Mouse (Mus musculus): ENCODE data around the gene Pdgfa. TPM values are rescaled to one million over a fixed set of nuclear protein-coding genes. Genes with fewer than 3 reads are reported as not detected.

The Pdgfa gene
- polyA plus RNA-seq, 1 experiment = 10.7 TPM

DNA sequence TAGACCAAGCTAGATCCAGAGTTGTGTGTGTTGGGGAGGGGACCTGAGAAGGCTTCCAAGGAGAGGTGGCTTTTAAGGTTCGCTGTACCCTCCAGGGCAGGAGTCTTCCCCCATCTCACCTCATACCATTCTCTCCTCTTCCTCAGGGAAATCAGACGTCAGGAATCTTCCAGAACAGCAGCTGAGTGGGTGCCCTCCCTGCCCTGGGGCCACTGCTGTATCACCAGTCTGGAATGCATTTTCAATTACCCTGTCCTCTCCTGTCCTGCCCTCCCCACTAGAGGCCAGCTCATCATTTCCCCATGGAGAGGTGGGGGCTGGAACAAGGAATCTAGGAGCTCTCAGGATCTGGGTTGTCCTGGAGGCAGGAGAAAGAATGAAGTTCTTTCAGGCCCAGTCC is 13.5 kb upstream of the Pdgfa start:
- WGBS = 96% methylated on average over 2 of the region's 2 CpGs
- no peaks in the 10 kb centered on the region for H3K27me3 ChIP-seq (ENCODE audit: control insufficient read depth, insufficient read depth, low read length)
- no peaks in the 10 kb centered on the region for H3K4me1 ChIP-seq (replicated peaks; ENCODE audit: control insufficient read depth, insufficient read depth, low read length)
- no peak for TF ChIP-seq CTCF (IDR thresholded peaks at IDR 0.05; ENCODE audit: borderline replicate concordance, control insufficient read depth, extremely low read depth, insufficient read depth, low read length, poor library complexity)
- H3K4me3 ChIP-seq (ENCODE audit: control insufficient read depth, insufficient read depth, low read length) = no peak overlapping the region
- H3K36me3 ChIP-seq (ENCODE audit: control insufficient read depth, insufficient read depth, low read length) = no peaks in the 10 kb centered on the region
- DNase-seq = no peak
- H3K27ac ChIP-seq (ENCODE audit: control insufficient read depth, insufficient read depth, low read length) = no peak overlapping the region

GRCm38 (mm10) chr5:139007141-139007775 is 10.1 kb upstream of the Pdgfa start:
- WGBS = 66% methylated on average over 4 of the region's 4 CpGs
- H3K27me3 ChIP-seq (ENCODE audit: control insufficient read depth, insufficient read depth, low read length) = no peaks in the 10 kb centered on the region

GRCm38 (mm10) chr5:139004588-139004987 is 7.4 kb upstream of the Pdgfa start:
- Histone ChIP-seq H3K27ac (ENCODE audit: control insufficient read depth, insufficient read depth, low read length) (no peak overlapping the region), H3K27me3 (ENCODE audit: control insufficient read depth, insufficient read depth, low read length) (peaks cover 4% of the 10 kb centered on the region; the same call in 1 of the 2 replicates), H3K4me3 (ENCODE audit: control insufficient read depth, insufficient read depth, low read length) (no peak overlapping the region), H3K4me1 (replicated peaks; ENCODE audit: control insufficient read depth, insufficient read depth, low read length) (no peaks in the 10 kb centered on the region), H3K36me3 (ENCODE audit: control insufficient read depth, insufficient read depth, low read length) (no peaks in the 10 kb centered on the region)
- WGBS = 84% methylated on average over 6 of the region's 6 CpGs
- no peak for DNase-seq
- no peak for TF ChIP-seq CTCF (IDR thresholded peaks at IDR 0.05; ENCODE audit: borderline replicate concordance, control insufficient read depth, extremely low read depth, insufficient read depth, low read length, poor library complexity)
- no peak for TF ChIP-seq POLR2A (IDR thresholded peaks at IDR 0.05; ENCODE audit: control insufficient read depth, extremely low read depth, insufficient read depth, low read length, poor library complexity)

More at GRCm38 (mm10) chr5:139007141-139007775, 10.1 kb upstream of the Pdgfa start:
- Histone ChIP-seq H3K4me1 (replicated peaks; ENCODE audit: control insufficient read depth, insufficient read depth, low read length) (no peaks in the 10 kb centered on the region), H3K36me3 (ENCODE audit: control insufficient read depth, insufficient read depth, low read length) (no peaks in the 10 kb centered on the region), H3K27ac (ENCODE audit: control insufficient read depth, insufficient read depth, low read length) (no peak overlapping the region), H3K4me3 (ENCODE audit: control insufficient read depth, insufficient read depth, low read length) (no peak overlapping the region)
- no peak for TF ChIP-seq POLR2A (IDR thresholded peaks at IDR 0.05; ENCODE audit: control insufficient read depth, extremely low read depth, insufficient read depth, low read length, poor library complexity)
- TF ChIP-seq CTCF (IDR thresholded peaks at IDR 0.05; ENCODE audit: borderline replicate concordance, control insufficient read depth, extremely low read depth, insufficient read depth, low read length, poor library complexity) = no peak
- no peak for DNase-seq

- Histone ChIP-seq H3K4me1 (replicated peaks; ENCODE audit: control insufficient read depth, insufficient read depth, low read length) (0 out of 2 replicates have a peak, but pooled peaks cover 2% of the 10 kb centered on the region), H3K27me3 (ENCODE audit: control insufficient read depth, insufficient read depth, low read length) (peaks cover 25% of the 10 kb centered on the region), H3K27ac (ENCODE audit: control insufficient read depth, insufficient read depth, low read length) (no peak overlapping the region), H3K4me3 (ENCODE audit: control insufficient read depth, insufficient read depth, low read length) (no peak overlapping the region), H3K36me3 (ENCODE audit: control insufficient read depth, insufficient read depth, low read length) (no peaks in the 10 kb centered on the region)
- no peak for DNase-seq
- WGBS = 75% methylated on average over 7 of the region's 7 CpGs
- TF ChIP-seq POLR2A (IDR thresholded peaks at IDR 0.05; ENCODE audit: control insufficient read depth, extremely low read depth, insufficient read depth, low read length, poor library complexity) = no peak
- TF ChIP-seq CTCF (IDR thresholded peaks at IDR 0.05; ENCODE audit: borderline replicate concordance, control insufficient read depth, extremely low read depth, insufficient read depth, low read length, poor library complexity) = no peak
Observed at GRCm38 (mm10) chr5:138999716-139000115, 2.5 kb upstream of the Pdgfa start.

DNA sequence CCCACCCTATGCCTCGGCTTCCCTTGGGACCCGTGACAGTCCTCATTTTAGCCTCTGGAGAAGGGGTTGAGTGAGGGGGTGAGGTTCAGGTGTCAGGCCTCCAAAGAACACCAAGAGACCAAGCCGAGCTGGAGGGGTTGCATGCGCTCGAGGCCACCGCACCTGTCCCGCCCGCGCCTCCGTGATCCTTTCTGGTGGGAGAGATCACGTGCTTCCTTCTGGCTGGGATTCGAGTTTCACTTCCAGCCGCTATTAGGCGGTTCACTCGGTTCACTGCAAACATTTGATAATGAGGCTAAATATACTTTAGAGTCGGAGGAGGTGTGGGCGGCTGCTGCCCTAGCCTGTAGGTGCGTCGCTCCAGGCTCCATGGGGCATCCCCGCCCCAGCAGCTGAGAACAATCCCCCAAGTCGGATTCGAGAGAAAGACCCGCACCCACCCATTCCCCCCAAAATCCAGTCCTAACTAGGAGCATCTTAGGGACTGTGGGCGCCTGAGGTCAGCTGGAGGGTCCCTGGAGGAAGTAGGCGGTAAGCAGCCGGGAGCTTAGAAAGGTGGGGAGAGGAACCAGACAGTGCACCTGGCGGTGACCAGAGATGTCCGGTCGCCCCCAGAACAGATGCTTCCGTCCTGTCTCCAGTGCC is 888 bp upstream of the Pdgfa start:
- no peak for DNase-seq
- H3K27ac ChIP-seq (ENCODE audit: control insufficient read depth, insufficient read depth, low read length) = no peak overlapping the region
- TF ChIP-seq CTCF (IDR thresholded peaks at IDR 0.05; ENCODE audit: borderline replicate concordance, control insufficient read depth, extremely low read depth, insufficient read depth, low read length, poor library complexity) = no peak
- TF ChIP-seq POLR2A (IDR thresholded peaks at IDR 0.05; ENCODE audit: control insufficient read depth, extremely low read depth, insufficient read depth, low read length, poor library complexity) = no peak
- no peak overlapping the region for H3K4me3 ChIP-seq (ENCODE audit: control insufficient read depth, insufficient read depth, low read length)
- WGBS = under 1% methylated on average over 30 of the region's 30 CpGs
- 0 out of 2 replicates have a peak, but pooled peaks cover 5% of the 10 kb centered on the region for H3K4me1 ChIP-seq (replicated peaks; ENCODE audit: control insufficient read depth, insufficient read depth, low read length)
- peaks cover 35% of the 10 kb centered on the region for H3K27me3 ChIP-seq (ENCODE audit: control insufficient read depth, insufficient read depth, low read length)
- H3K36me3 ChIP-seq (ENCODE audit: control insufficient read depth, insufficient read depth, low read length) = no peaks in the 10 kb centered on the region

DNA sequence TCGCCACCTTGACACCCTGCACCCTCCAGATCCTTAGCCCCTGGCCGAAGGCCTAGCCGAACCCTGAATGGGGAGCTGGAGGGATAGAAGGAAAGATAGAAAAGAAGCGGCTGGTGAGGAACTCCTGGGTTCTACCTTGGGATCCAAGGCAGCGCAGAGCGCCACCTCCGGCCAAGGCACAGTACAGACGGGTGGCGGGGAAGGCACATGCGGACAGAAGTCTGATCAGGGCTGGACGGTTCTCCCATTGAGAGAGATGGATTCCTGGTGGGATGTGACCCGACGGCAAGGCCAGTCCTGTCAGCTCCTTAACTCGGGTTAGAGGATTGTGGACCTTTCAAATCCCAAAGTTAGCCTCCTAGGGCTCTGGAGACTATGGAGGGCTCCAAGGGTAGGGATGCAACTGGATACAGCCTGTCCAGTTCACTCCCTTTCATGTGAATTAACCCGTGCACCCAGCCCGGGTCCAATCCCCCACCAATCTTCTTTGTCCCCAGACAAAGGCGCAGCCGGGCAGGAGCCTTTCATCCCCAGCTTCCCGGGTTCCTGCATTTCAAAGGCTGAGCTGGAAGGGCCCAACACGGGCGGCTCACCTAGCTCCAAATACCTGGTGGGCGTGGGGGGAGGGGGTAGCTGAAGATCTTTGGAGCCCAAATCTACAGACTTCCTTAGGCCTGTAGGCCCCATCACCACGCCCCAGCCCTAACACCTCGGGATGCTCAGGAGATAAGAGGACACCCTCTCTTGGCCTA is 672 bp downstream of the Pdgfa start:
- H3K4me3 ChIP-seq (ENCODE audit: control insufficient read depth, insufficient read depth, low read length) = peak overlapping the region; percentile 8; the same call in 1 of the 2 replicates
- 24% methylated on average over 24 of the region's 24 CpGs for WGBS
- H3K4me1 ChIP-seq (replicated peaks; ENCODE audit: control insufficient read depth, insufficient read depth, low read length) = 0 out of 2 replicates have a peak, but pooled peaks cover 5% of the 10 kb centered on the region
- TF ChIP-seq CTCF (IDR thresholded peaks at IDR 0.05; ENCODE audit: borderline replicate concordance, control insufficient read depth, extremely low read depth, insufficient read depth, low read length, poor library complexity) (no peak), POLR2A (IDR thresholded peaks at IDR 0.05; ENCODE audit: control insufficient read depth, extremely low read depth, insufficient read depth, low read length, poor library complexity) (no peak)
- H3K27ac ChIP-seq (ENCODE audit: control insufficient read depth, insufficient read depth, low read length) = no peak overlapping the region
- DNase-seq = no peak
- no peaks in the 10 kb centered on the region for H3K36me3 ChIP-seq (ENCODE audit: control insufficient read depth, insufficient read depth, low read length)
- H3K27me3 ChIP-seq (ENCODE audit: control insufficient read depth, insufficient read depth, low read length) = peaks cover 39% of the 10 kb centered on the region

Measured in thymus, adult 2 months (tissue).